Mouse (Mus musculus): Measurements from ENCODE around the gene Dnajc8. TPM values are rescaled to one million over a fixed set of nuclear protein-coding genes. Genes with fewer than 3 reads are reported as not detected.

Gene Dnajc8
- total RNA-seq (2014; rRNA removed) (64.6 and 95.5 TPM in 2 replicates), polyA plus RNA-seq (2015; fragmentation: Nextera tagmentation; extraction: Ambion mirVana) (142 and 162 TPM in 2 replicates)

GRCm38 (mm10) chr4:132535406-132536121, at the start of gene Dnajc8:
TSS of gene Dnajc8 (plus strand) at chr4:132535550.
- Histone ChIP-seq H3K4me1 (ENCODE audit: insufficient read depth, low read length) (peaks cover 18% of the 10 kb centered on the region), H3K36me3 (ENCODE audit: insufficient read depth, low read length) (peaks cover 7% of the 10 kb centered on the region; the same call in 1 of the 2 replicates), H3K27me3 (ENCODE audit: insufficient read depth, low read length) (no peaks in the 10 kb centered on the region), H3K4me3 (ENCODE audit: low read length) (peak within 1 kb of the TSS; percentile 100), H3K9me3 (ENCODE audit: low read length) (no peaks in the 10 kb centered on the region), H3K9ac (replicated peaks; ENCODE audit: low read length) (peak within 1 kb of the TSS; percentile 89), H3K4me2 (ENCODE audit: low read depth, low read length) (peak within 1 kb of the TSS; percentile 95), H3K27ac (peak within 1 kb of the TSS; percentile 85)
- no peak for TF ChIP-seq CTCF (IDR thresholded peaks at IDR 0.05; ENCODE audit: low read depth)
- ATAC-seq (peak; percentile 78), DNase-seq (ENCODE audit: low spot score) (peak; percentile 97)
- under 1% methylated on average over 60 of the region's 60 CpGs for WGBS

- no peaks in the 10 kb centered on the region for H3K4me1 ChIP-seq (ENCODE audit: insufficient read depth, low read length)
- H3K36me3 ChIP-seq (ENCODE audit: insufficient read depth, low read length) = peaks cover 7% of the 10 kb centered on the region; the same call in 1 of the 2 replicates
- H3K9me3 ChIP-seq (ENCODE audit: low read length) = no peaks in the 10 kb centered on the region
- no peak overlapping the region for H3K9ac ChIP-seq (replicated peaks; ENCODE audit: low read length)
- ATAC-seq = no peak
- TF ChIP-seq CTCF (IDR thresholded peaks at IDR 0.05; ENCODE audit: low read depth) = no peak
- no peak overlapping the region for H3K27ac ChIP-seq
- no peak for DNase-seq (ENCODE audit: low spot score)
- H3K4me3 ChIP-seq (ENCODE audit: low read length) = no peak overlapping the region
- WGBS = 90% methylated on average over 3 of the region's 3 CpGs
- no peak overlapping the region for H3K4me2 ChIP-seq (ENCODE audit: low read depth, low read length)
- no peaks in the 10 kb centered on the region for H3K27me3 ChIP-seq (ENCODE audit: insufficient read depth, low read length)
Observed at GRCm38 (mm10) chr4:132488521-132488920, 46.8 kb upstream of the Dnajc8 start.

- no peak overlapping the region for H3K9ac ChIP-seq (replicated peaks; ENCODE audit: low read length)
- TF ChIP-seq CTCF (IDR thresholded peaks at IDR 0.05; ENCODE audit: low read depth) = no peak
- H3K4me2 ChIP-seq (ENCODE audit: low read depth, low read length) = no peak overlapping the region
- H3K36me3 ChIP-seq (ENCODE audit: insufficient read depth, low read length) = peaks cover 8% of the 10 kb centered on the region; the same call in 1 of the 2 replicates
- ATAC-seq = no peak
- no peak for DNase-seq (ENCODE audit: low spot score)
- no peak overlapping the region for H3K4me3 ChIP-seq (ENCODE audit: low read length)
- H3K27me3 ChIP-seq (ENCODE audit: insufficient read depth, low read length) = no peaks in the 10 kb centered on the region
- H3K4me1 ChIP-seq (ENCODE audit: insufficient read depth, low read length) = no peaks in the 10 kb centered on the region
- 86% methylated on average over 6 of the region's 6 CpGs for WGBS
- H3K27ac ChIP-seq = no peak overlapping the region
- H3K9me3 ChIP-seq (ENCODE audit: low read length) = no peaks in the 10 kb centered on the region
Observed at GRCm38 (mm10) chr4:132488976-132489375, 46.4 kb upstream of the Dnajc8 start.

DNA sequence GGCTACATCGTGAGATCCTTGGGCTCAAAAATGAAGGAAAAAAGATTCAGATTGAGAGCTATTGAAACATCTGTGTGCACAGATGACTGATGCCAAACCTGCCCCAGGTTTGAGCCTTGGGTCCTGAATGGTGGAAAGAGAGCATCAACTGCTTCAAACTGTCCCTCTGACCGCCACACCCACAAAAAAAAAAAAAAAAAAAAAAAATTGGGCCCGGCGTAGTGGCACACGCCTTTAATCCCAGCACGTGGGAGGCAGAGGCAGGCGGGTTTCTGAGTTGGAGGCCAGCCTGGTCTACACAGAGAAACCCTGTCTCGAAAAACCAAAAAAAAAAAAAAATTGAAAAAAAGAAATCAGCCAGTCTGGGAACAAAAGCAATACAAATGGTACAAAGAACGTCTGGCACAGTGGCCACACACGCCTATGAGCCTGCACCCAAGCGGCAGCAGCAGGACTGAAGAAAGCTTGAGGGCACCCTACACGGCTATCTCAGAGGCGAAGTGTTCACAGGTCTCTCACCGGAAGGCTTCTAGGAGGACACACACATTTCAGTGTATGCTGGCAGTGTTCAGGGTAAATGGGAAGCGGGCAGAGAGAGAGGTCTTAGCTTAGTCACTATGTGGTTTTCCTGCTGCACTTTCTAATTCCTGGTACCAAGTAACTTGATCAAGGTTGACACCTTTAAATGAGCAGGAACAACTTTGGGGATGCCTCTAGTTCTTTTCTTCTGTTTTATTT, 44.9 kb upstream of the Dnajc8 start:
- H3K27ac ChIP-seq = no peak overlapping the region
- TF ChIP-seq CTCF (IDR thresholded peaks at IDR 0.05; ENCODE audit: low read depth) = no peak
- WGBS = 93% methylated on average over 15 of the region's 15 CpGs
- DNase-seq (ENCODE audit: low spot score) (no peak), ATAC-seq (no peak)
- peaks cover 12% of the 10 kb centered on the region; the same call in 1 of the 2 replicates for H3K36me3 ChIP-seq (ENCODE audit: insufficient read depth, low read length)
- H3K4me1 ChIP-seq (ENCODE audit: insufficient read depth, low read length) = no peaks in the 10 kb centered on the region
- no peak overlapping the region for H3K4me2 ChIP-seq (ENCODE audit: low read depth, low read length)
- no peaks in the 10 kb centered on the region for H3K27me3 ChIP-seq (ENCODE audit: insufficient read depth, low read length)
- H3K9ac ChIP-seq (replicated peaks; ENCODE audit: low read length) = no peak overlapping the region
- no peaks in the 10 kb centered on the region for H3K9me3 ChIP-seq (ENCODE audit: low read length)
- H3K4me3 ChIP-seq (ENCODE audit: low read length) = no peak overlapping the region

DNA sequence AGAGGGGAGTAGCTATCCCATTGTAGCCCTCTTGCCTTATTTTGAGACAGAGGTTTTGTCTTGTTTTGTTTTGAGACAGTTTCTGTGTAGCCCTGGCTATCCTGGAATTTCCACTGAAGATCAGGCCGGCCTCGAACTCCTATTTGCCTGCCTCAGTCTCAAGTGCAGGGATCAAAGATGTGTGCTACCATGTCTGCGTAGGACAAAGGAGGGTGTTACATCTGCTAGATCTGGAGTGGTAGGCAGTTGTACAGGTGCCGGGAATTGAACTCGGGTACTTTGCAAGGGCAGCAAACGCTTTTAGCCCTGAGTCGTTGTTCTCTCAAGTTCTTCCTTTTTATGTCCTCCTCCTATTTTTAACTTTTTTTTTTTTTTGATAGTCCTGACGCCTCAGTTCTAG, 44.3 kb upstream of the Dnajc8 start:
- H3K4me3 ChIP-seq (ENCODE audit: low read length) = no peak overlapping the region
- H3K9ac ChIP-seq (replicated peaks; ENCODE audit: low read length) = no peak overlapping the region
- H3K4me1 ChIP-seq (ENCODE audit: insufficient read depth, low read length) = no peaks in the 10 kb centered on the region
- peaks cover 12% of the 10 kb centered on the region; the same call in 1 of the 2 replicates for H3K36me3 ChIP-seq (ENCODE audit: insufficient read depth, low read length)
- H3K9me3 ChIP-seq (ENCODE audit: low read length) = no peaks in the 10 kb centered on the region
- H3K4me2 ChIP-seq (ENCODE audit: low read depth, low read length) = no peak overlapping the region
- ATAC-seq (no peak), DNase-seq (ENCODE audit: low spot score) (no peak)
- WGBS = 92% methylated on average over 8 of the region's 8 CpGs
- no peak overlapping the region for H3K27ac ChIP-seq
- TF ChIP-seq CTCF (IDR thresholded peaks at IDR 0.05; ENCODE audit: low read depth) = no peak
- no peaks in the 10 kb centered on the region for H3K27me3 ChIP-seq (ENCODE audit: insufficient read depth, low read length)

DNA sequence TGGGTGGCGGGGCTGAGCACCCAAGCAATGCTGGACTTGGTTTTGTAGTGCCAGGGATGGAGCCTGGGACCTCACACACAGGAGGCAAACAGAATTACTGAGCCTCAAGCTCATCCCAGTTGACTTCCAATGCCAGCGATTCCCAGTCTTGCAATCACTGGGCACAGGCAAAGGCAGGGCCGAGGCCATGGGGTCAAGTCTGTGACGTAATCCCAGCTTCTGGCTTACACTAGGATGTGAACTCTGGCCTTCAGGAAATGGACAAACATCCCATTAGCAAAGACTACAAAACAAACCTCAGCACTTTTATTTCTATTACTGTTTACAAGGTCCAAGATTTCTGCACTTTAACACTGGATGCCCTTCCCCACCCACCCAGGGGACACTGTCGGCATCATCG, 43.6 kb upstream of the Dnajc8 start:
- WGBS = 70% methylated on average over 6 of the region's 6 CpGs
- Histone ChIP-seq H3K36me3 (ENCODE audit: insufficient read depth, low read length) (peaks cover 15% of the 10 kb centered on the region), H3K9me3 (ENCODE audit: low read length) (no peaks in the 10 kb centered on the region), H3K4me1 (ENCODE audit: insufficient read depth, low read length) (no peaks in the 10 kb centered on the region), H3K9ac (replicated peaks; ENCODE audit: low read length) (no peak overlapping the region), H3K4me3 (ENCODE audit: low read length) (no peak overlapping the region), H3K27me3 (ENCODE audit: insufficient read depth, low read length) (no peaks in the 10 kb centered on the region), H3K27ac (peak overlapping the region; percentile 68), H3K4me2 (ENCODE audit: low read depth, low read length) (no peak overlapping the region)
- ATAC-seq (no peak), DNase-seq (ENCODE audit: low spot score) (no peak)
- TF ChIP-seq CTCF (IDR thresholded peaks at IDR 0.05; ENCODE audit: low read depth) = no peak
